Mouse (Mus musculus): ENCODE results near the gene Pcbp4.

- no peak for TF ChIP-seq CTCF (IDR thresholded peaks at IDR 0.05; ENCODE audit: low read depth)
- no peak for TF ChIP-seq EP300 (optimal IDR thresholded peaks at IDR 0.05)
These were observed 14.7 kb downstream of the Pcbp4 start for GRCm38 (mm10) chr9:106467746-106468145.
